Mouse (Mus musculus) cerebellum, postnatal 25 days (tissue): ENCODE measurements at regions not wholly inside any gene's neighbourhood (a gene's known extent, or its start where the extent isn't known, plus 50 kb on each side); places are given as distances from the start of the nearest gene placed in this dataset.

Experiments
- DNase-seq, 2 experiments: peaks; one replicate each; pipeline ENCODE4 v3.0.0; 2021; ENCODE audit warnings: mixed read lengths in 2 of 2

DNA sequence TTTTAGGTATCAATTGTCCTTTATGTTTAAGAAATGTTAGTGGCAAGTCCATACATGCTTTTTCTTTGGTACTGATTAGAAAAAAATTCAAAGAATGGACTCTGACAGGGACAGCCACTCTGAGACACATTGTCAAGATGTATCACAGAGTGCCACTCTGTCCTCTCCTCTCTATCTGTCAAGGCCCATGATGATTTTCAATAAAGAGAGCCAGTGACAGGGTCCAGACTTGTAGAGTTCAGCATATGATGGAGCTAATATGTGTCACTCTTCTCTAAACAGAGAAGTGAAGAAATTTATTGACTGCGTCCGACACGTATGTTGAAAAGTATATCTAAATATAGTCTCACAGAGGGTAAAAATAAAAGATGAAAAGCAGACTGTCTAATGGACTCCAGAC lies 672.2 kb upstream of the 4930452B06Rik start:
- no peak for DNase-seq

DNA sequence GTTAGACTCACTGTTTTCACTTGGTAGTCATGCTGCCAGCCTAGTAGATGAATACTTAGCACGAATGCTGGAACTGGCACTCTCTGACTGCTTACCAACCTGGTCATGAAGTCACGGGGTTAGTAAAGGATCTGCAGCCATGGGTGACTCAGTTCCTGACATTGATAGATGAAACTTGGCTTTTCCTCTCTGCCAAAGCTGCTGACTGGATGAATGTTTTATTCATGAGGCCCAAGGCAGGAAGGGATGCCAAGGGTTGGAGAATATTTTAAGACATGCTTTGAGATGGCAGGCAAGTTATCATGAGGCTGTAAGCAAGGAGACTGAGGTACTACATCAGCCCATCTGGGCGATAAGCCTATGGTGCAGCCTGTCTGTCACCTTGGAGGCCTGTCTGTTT lies 671.1 kb upstream of the 4930452B06Rik start:
- DNase-seq: no peak

DNA sequence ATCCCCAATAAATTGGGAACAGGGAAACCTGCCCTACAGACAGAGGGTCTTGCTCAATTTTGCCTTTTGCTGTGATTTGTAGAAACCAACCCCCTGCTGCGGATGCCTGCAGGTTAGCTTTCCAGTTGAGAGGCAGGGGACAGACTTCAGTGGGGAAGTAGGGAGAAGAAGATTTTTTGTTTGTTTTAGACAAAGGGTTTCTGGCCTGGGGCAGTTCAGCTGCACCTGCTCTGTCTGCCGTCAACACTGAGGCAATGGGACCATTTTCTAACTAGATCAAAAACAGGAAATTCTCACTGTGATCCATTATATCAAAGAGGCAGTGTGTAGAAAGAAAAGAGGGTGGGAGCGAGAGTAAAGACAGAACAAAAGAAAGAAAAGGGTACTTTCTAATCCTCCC lies 665.6 kb upstream of the 4930452B06Rik start:
- no peak for DNase-seq

DNA sequence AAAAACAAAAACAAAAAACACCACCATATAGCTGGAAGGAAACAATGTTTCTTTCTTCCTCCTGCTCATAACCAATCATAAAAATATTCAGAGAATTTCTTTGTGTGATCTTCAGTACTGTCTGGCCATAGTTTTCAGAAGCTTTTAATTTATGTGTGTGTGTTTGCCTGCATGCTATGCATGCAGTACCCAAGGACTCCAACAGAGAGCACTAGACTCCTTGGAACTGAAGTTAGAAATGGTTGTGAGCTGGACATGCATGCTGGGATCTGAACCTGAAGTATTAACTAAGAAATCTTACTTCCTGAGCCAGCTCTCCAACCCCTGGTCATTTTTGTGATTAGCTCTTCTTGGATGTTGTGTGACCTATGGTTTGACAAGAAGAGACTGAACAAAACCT lies 664.7 kb upstream of the 4930452B06Rik start:
- no peak for DNase-seq

DNA sequence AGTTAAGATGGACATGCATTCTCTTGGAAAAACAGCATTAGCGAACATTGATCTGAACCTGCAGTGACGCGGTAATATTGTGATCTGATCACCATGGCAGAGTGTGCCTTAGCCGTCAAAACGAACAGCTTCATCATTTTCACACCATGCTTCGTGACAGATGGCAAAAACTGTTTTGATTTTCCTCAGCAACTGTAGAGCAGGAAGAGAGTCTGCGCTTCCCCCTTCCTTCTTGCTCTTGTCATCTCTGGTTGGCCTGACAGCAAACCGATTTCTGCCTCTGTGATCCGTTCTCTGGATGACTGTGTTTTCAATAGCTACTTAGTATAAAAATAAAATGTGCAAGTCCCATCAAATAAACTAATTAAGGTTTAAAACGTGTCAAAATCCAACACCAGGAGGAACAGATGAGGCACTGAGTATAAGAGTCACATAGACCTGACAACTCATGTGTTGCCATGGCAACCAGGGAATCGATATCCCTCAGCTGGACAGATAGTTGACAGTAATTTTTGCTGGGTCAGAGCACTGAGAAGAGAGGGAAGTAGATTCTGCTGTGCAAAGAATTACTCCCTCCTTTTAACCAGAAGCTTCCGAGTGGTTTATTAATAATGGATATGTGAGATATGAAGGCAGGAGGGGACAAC lies 663.9 kb upstream of the 4930452B06Rik start:
- DNase-seq: no peak

DNA sequence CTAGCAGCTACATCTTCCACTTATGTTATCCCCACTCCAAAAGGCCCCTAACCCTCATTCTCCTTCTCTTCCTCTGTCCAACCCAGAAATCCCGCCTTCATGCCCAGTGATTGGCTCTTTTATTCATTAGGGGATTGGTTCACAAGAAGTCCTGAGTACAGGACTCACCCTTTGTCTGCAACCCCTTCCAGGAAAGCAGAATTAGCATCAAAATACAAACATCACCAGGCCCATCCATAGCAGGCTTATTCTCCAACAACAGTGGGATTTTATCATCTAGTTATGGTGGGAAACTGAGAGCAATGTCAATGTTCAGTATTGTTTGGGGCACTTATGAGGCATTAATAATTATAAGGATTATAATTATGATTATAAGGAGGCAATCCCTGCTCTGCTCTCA lies 661.3 kb upstream of the 4930452B06Rik start:
- DNase-seq: no peak

DNA sequence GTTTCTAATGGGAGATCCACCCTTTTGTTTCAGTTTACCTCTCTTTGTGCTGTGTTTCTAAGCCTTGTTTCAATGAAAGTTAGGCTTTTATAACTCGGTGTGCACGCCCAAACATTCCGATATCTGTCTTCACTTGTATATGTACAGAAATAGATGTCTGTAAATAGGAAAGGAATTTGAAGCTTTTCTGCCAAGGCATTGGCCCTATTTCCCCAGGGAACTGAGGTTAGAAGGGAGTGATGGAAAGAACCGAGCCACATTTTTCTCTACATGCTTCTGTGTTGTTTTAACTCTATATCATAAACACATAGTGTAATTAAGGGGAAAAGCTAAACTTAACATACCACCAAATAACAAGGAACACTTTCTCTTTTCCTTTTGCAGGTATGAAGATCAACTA lies 653.8 kb upstream of the 4930452B06Rik start:
- DNase-seq: no peak

DNA sequence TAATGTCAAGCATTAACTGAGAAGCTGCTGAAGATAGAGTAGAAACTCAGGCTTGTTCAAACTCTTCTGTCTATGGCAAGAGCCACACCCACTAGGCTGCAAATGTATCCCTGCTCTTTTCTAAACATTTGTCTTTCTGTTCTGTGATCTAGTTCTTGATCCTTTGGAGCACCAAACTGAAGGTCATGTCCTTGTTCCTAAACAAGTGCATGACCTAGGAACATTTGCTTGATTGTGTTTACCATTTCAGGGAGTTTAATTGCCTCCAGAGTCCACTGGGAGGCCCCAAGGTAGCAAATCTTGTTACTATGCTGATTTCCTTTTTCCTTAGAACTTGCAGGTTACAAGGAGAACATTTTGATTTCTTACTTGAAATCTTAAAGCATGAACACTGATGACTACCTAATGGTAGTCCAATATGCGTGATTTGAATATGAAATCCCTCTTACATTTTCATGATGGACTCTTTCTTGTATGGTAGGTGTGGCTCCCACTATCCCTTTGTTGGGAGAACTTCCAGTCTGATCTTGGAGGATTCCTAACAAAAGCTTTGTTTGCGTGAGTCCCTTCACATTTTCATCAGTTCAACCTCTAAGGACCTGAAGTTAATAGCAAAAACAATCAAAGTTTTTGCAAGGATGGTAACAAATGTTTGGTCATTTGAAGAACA lies 652.9 kb upstream of the 4930452B06Rik start:
- DNase-seq: no peak

DNA sequence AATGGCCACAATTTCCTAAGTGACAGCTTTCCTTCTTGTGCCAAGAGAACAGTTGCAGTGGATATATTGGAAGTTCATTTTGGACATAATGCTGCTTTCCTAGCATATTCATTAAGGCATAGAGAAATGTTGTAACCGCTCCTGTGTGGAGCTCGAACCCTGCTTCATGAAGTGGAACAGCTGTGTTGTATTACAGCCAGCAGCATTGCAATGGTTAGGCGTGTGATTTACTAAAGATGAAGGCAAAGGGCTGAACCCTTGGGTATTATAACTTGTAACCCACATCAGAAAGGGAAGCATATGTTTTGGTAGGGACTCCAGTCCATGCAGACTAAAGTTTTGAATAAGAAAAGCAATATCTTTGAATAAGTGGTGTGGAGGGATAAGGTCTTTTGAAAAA lies 649.2 kb upstream of the 4930452B06Rik start:
- no peak for DNase-seq

DNA sequence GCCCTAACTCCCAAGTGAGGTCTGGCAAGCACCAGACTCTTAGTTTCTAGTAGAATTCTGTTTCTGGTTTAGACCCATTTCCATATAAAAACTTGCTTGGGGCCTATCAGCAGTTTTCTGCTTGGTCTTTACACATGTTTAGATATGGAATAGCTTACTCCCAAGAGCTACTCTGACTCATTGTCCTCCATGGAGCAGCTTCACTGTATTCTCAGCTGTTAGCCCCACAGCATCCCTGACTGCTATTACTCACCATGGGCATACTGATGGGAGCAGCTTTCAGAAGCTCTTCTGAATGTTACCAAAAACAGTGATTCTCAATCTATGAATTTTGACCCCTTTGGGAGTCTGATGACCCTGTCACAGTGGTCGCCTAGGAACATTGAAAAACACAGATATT lies 630.1 kb upstream of the 4930452B06Rik start:
- no peak for DNase-seq

DNA sequence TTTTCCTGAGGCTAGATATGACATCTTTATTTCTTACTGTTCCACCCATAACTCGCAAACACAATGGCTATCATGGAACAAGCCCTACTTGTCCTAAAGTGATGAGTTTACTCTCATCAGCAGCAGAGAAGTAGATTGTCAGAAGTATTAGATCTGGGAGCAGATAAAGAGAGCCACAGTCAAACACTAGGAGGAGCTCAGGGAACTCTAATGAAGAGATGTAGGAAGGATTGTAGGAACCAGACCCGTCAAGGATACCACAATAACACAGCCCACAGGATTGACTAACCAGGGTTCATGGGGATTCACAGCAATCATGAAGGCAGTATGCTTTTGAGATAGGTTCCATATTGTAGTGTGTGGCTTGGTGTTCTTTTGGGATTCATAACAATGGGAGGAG lies 628.5 kb upstream of the 4930452B06Rik start:
- DNase-seq: no peak

DNA sequence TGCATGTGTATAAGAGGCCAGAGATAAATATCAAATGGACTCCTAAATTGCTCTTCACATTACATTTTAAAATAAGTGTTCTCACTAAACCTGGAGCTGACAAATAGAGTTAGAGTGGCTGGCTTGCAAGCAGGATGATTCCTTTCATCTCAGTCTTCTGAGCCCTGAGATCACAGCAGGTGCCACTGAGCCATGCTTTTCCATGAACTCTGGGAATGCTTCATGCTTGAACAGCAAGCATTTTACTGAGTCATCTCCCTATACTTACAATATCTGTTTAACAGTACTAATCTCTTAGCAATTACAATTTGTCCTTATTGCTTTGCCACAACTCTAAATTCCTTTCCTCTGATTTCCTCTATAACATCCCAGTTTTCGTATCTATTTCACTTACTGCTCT lies 622.1 kb upstream of the 4930452B06Rik start:
- no peak for DNase-seq

DNA sequence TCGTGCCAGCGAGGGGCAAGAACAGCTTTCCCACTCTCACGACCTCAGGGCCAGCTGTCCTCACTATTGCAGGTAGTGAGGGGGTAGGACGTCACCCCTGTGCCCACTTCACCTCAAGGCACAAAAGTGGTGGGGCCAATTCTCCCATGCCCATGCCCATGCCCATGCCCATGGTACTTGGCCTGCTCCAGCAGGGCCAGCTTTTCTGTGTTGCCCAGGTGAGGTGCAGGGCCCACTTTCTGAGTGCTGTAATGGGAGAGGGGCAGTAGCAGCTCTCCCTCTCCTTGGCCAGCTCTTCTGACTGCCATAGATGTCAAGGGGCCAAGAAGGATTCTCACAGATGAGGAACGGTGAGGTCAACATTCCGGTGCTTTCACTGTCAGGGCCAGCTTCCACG lies 619.6 kb upstream of the 4930452B06Rik start:
- DNase-seq: no peak

DNA sequence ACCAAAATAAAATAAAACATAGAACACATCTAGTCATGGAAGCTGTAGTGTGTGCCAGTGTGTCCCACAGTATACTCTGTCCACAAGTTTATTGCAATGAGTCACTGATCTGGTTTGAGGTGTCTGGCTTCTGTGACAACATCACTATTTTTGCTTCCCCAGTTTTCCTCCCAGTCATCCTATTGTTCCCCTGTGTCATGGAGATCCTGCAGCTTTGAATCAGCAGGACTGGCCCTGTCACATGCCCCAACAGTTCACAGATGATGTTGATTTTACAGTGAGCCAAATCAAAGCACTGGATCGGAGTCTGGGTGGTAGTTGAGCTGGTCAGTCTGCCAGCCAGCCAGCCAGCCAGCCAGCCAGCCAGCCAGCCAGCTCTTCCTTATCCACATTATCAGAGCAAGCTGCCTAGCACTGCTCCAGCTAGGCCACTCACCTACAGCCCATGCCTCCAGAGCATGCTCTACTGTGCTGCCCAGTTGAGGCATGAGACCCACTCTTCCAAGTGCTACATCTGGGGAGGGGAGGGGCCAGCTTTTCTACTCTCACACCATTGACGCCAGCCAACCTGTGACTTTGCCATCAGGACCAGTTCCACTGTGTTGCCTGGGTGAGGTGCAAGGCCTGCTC lies 619.1 kb upstream of the 4930452B06Rik start:
- no peak for DNase-seq

DNA sequence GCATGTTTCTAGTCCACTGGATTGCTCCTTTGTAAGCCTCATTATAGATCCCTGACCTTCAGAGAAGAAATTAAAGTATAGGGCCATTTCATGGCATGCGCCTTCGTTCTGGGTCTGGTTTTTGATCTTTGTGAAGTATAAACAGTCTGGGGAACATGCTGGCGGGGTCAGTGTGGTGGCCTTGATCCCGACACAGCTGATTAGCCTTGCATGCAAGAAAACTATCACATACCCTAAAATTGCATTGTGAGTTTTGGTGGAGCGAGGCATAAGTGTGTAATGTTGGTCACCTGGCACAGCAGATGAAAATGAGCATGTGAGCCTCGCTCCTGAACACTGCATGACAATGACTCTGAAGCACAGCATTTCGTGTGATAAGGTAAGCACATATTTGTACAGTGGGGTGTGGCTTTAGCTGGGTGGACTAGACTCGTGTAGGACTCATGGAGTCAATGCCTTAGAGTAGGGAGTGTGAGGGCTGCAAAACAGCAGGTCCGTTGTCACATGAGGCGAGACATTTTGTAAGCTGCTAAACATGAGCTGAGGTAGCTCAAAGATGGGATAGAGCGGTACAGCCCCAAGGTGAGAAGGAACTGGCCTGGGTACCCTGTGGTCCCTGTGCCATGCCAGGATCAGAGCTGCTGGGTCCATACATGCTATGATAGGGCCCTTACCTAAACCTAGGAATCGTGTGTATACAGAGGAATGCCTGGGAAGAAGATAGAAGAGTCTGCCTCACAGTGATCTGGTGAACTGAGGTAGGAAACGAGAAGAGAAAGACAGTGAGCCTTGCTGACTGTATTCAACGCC lies 601.4 kb upstream of the 4930452B06Rik start:
- DNase-seq: no peak

DNA sequence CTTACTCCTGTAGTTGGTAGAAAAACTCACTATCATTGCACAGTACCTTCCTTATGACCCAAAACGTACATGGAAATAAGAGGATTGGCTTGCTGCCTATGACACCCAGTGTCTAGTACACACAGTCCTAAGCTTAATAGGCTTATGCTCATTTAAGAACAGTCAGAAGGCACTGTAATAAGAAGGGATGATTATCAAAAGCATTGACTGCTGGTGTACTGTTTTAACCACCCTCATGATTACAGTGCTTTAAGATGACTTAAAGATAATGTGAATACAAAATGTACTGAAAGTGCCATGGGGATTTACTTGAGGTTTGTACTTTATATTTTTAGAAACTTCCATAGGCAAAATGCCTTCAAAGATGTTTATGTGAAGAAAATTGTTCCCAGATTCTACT lies 586.0 kb upstream of the 4930452B06Rik start:
- no peak for DNase-seq

DNA sequence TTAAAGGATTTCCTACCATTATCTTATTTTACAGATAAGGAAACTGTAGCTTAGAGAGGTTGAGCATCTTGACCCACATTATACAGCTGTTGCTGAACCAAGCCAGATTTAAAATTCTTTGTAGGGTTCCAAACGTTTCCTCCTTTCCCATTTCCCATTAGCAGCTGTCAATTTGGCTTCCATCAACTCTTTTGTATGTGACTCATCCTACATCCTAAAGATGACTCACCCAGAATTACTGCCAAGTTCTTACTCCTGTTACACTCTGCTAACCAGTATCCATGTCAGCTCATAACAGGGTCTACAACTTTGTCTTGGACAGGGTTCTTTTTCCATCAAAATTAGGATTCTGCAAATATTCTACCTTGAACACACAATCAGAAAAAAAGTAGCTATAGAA lies 579.2 kb upstream of the 4930452B06Rik start:
- no peak for DNase-seq

DNA sequence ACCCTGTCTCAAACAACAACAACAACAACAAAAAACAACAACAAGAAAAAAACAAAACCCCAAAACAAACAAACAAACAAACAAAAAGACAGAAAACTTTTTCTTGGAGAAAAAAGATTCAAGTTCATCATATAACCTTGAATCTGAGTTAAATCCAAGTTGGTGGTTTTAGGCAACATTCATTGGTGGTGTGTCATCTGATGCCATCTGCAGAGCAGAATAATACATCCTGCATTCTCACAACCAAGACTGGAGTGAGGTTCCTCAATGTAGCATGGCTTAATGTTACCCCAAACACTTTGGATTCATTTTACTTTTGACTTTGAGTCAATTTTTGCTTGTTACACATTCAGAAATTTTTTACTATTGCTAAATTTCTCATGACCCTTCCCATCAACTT lies 577.3 kb upstream of the 4930452B06Rik start:
- DNase-seq: no peak

DNA sequence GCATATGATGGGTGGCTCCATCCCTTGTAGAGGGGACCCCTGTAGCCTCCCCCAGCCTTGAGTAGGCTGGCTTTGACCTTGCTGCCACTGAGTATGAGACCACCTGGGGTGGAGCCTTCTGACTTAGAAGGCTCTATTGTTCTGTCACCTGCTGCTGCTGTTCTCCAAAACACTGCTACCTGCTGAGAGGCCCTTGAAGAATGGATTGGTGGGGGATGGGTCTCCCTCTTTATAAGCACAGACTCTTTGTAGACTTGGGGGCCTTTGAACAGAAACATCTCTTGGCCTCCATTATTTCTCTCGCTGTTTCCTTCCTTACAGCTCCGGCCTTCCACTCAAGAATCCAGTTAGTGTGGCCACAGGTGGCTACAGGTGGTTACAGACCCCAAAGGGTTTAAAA lies 576.1 kb upstream of the 4930452B06Rik start:
- no peak for DNase-seq

DNA sequence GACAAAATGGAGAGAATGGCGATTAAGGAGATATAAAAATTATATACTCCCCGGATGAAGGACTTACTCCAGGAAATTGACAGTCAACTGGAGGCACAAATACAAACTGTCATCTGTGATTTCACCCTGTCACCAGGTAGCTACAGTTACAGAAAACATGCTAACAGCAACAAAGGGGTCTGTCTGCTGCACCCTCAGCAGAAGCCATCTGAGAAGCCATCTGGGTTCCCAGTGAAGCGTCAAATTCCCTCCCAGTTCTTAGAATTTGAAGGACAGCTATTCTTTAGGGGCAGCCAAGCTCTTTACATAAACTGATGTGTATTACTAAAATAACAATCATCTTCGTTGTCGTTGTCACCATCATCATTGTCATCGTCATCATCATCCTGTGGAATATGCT lies 561.6 kb upstream of the 4930452B06Rik start:
- DNase-seq: no peak

DNA sequence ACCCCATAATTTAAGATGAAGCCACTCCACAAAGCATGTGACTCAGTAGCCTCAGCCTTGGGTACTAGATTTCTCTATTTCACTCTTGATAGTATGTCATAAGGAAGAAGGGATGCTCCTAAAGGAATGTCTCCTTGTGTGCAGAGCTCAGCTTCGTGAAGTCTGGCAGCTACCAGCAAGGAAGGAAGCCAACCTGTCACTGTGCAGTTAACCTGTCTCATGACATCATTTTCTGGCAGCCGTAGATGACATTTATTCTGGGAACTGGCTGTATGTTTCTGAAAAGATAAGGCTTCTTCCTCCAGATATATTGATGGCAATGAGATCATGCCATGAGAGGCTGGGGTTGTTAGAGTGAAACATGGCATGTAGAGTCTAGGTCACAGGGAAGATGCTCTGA lies 534.2 kb upstream of the 4930452B06Rik start:
- DNase-seq: peak; percentile 19 to 43

DNA sequence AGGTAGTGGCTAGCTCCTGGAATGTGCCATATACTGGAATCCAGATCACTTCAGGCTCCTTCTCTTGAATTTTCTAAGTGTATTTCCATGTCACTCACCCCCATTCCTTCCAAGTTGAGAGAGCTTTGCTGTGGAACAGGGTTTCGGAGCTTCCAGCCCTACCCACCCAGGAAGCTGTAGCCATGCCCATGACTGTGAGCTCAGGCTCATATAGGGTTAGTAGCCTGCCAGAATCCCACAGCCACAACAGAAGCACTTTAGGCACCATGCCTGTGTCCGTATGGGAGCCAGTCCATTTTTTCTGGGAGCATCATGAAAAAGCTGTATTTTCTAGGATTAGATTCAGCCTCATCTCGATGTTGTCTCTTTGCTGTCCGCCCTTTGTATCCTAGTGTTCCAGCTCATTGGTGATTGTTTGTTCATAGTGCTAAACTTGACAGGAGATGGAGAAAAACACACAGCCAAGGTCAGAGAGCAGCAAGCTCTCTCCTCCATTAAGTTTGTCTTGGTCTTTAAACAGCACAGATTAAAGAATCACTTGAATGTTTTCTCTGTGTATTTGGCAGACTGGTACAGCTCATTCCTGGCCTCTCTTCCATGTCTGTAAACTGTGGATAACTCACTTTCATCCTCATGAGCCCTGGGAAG lies 526.2 kb upstream of the 4930452B06Rik start:
- DNase-seq: peak; percentile 4 to 17

DNA sequence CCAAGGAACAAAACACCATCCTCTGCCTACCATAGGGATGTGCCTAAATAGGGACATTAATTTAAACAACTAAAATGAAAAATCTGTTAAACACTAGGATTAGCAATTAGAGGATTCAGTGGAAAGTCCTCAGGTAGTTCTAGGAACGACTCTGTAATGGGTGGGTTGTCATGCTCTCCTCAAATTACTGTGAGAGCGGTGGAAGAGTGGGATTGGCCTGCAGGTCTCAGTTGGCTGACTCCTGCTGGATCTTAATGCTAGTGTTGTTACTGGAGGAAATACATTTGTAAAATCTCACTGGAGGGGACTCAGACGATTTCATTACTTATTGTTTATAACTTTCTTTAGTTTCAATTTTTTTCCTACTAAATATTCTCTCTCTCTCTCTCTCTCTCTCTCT lies 525.6 kb upstream of the 4930452B06Rik start:
- DNase-seq: no peak
